Comparison of ENCODE assay signal across 8 mouse cellular contexts in genomic region chr19:26733546-26734100, GRCm38 (mm10).
DNase-seq lines count a peak whose midpoint lies in the region; ATAC-seq lines count a peak whose summit lies in the region.

No protein-coding gene starts in this region.

- H3K4me2 ChIP-seq in forebrain, embryonic 14.5 days (ENCODE audit: low read length) = no peak overlapping the region
- no peak overlapping the region for H3K4me2 ChIP-seq in forebrain, embryonic 11.5 days (ENCODE audit: low read depth, low read length, severe bottlenecking)
- no peak overlapping the region for H3K4me2 ChIP-seq in embryonic facial prominence, embryonic 13.5 days
- no peak overlapping the region for H3K4me2 ChIP-seq in limb, embryonic 12.5 days

- DNase-seq in forebrain, embryonic 14.5 days (ENCODE audit: low spot score) = peak; percentile 24
- no peak for DNase-seq in forebrain, embryonic 11.5 days (ENCODE audit: low spot score)
- peak; percentile 33 to 37 for DNase-seq in kidney, adult 8-10 months
- no peak for DNase-seq in kidney, postnatal 10 days
- DNase-seq in ovary, adult 18-20 months (ENCODE audit: low spot score) = no peak
- no peak for DNase-seq in ovary, postnatal 10 days (ENCODE audit: low spot score)

- H3K9me3 ChIP-seq in forebrain, embryonic 14.5 days (replicated peaks; ENCODE audit: control insufficient read depth, low read length) = no peaks in the 10 kb centered on the region
- no peaks in the 10 kb centered on the region for H3K9me3 ChIP-seq in forebrain, embryonic 11.5 days (ENCODE audit: control insufficient read depth, low read length)
- no peaks in the 10 kb centered on the region for H3K9me3 ChIP-seq in embryonic facial prominence, embryonic 13.5 days
- no peaks in the 10 kb centered on the region for H3K9me3 ChIP-seq in limb, embryonic 12.5 days

- no peak overlapping the region for H3K4me3 ChIP-seq in forebrain, embryonic 14.5 days (ENCODE audit: low read depth, low read length)
- no peak overlapping the region for H3K4me3 ChIP-seq in forebrain, embryonic 11.5 days (ENCODE audit: low read depth, low read length)
- H3K4me3 ChIP-seq in embryonic facial prominence, embryonic 13.5 days = no peak overlapping the region
- H3K4me3 ChIP-seq in limb, embryonic 12.5 days (replicated peaks) = no peak overlapping the region

- 48% methylated on average over 7 of the region's 7 CpGs for WGBS in forebrain, embryonic 14.5 days
- 67% methylated on average over 7 of the region's 7 CpGs for WGBS in forebrain, embryonic 11.5 days
- 33% methylated on average over 7 of the region's 7 CpGs for WGBS in embryonic facial prominence, embryonic 13.5 days
- WGBS in limb, embryonic 12.5 days = 66% methylated on average over 7 of the region's 7 CpGs

- H3K27me3 ChIP-seq in forebrain, embryonic 14.5 days (replicated peaks; ENCODE audit: control insufficient read depth, insufficient read depth, low read length) = no peaks in the 10 kb centered on the region
- no peaks in the 10 kb centered on the region for H3K27me3 ChIP-seq in forebrain, embryonic 11.5 days (ENCODE audit: control insufficient read depth, insufficient read depth, low read length)
- no peaks in the 10 kb centered on the region for H3K27me3 ChIP-seq in embryonic facial prominence, embryonic 13.5 days
- no peaks in the 10 kb centered on the region for H3K27me3 ChIP-seq in limb, embryonic 12.5 days

- no peak overlapping the region for H3K27ac ChIP-seq in forebrain, embryonic 14.5 days (ENCODE audit: low read depth, low read length)
- no peak overlapping the region for H3K27ac ChIP-seq in forebrain, embryonic 11.5 days (ENCODE audit: low read depth, low read length)
- H3K27ac ChIP-seq in embryonic facial prominence, embryonic 13.5 days = peak overlapping the region; percentile 49
- H3K27ac ChIP-seq in limb, embryonic 12.5 days = no peak overlapping the region

- no peak for ATAC-seq in forebrain, embryonic 14.5 days
- no peak for ATAC-seq in forebrain, embryonic 11.5 days (replicated peaks; ENCODE audit: low FRiP score)
- no peak for ATAC-seq in embryonic facial prominence, embryonic 13.5 days (ENCODE audit: insufficient number of reproducible peaks, insufficient read depth, low FRiP score, low TSS enrichment, low read depth)
- ATAC-seq in limb, embryonic 12.5 days (ENCODE audit: insufficient number of reproducible peaks, insufficient read depth, low FRiP score, low TSS enrichment, low read depth) = no peak

- no peaks in the 10 kb centered on the region for H3K36me3 ChIP-seq in forebrain, embryonic 14.5 days (ENCODE audit: control insufficient read depth, insufficient read depth, low read length)
- H3K36me3 ChIP-seq in forebrain, embryonic 11.5 days (ENCODE audit: control insufficient read depth, insufficient read depth, low read length) = no peaks in the 10 kb centered on the region
- peaks cover 5% of the 10 kb centered on the region; the same call in 1 of the 2 replicates for H3K36me3 ChIP-seq in embryonic facial prominence, embryonic 13.5 days
- no peaks in the 10 kb centered on the region for H3K36me3 ChIP-seq in limb, embryonic 12.5 days

- H3K4me1 ChIP-seq in forebrain, embryonic 14.5 days (ENCODE audit: control insufficient read depth, insufficient read depth, low read length) = peaks cover 14% of the 10 kb centered on the region
- 0 out of 2 replicates have a peak, but pooled peaks cover 2% of the 10 kb centered on the region for H3K4me1 ChIP-seq in forebrain, embryonic 11.5 days (replicated peaks; ENCODE audit: control insufficient read depth, insufficient read depth, low read length)
- peaks cover 41% of the 10 kb centered on the region for H3K4me1 ChIP-seq in embryonic facial prominence, embryonic 13.5 days
- H3K4me1 ChIP-seq in limb, embryonic 12.5 days (replicated peaks) = peaks cover 44% of the 10 kb centered on the region

- H3K9ac ChIP-seq in forebrain, embryonic 14.5 days (ENCODE audit: low read length) = no peak overlapping the region
- H3K9ac ChIP-seq in forebrain, embryonic 11.5 days (ENCODE audit: low read length) = no peak overlapping the region
- H3K9ac ChIP-seq in embryonic facial prominence, embryonic 13.5 days = no peak overlapping the region
- H3K9ac ChIP-seq in limb, embryonic 12.5 days (replicated peaks) = peak overlapping the region; percentile 19; the same call in 1 of the 2 replicates

Comparison
In these comparisons a context has a peak if more than half of its experiments do, and no peak if none do; other contexts are left out.
1. DNase-seq: peak in forebrain, embryonic 14.5 days (single experiment) and kidney, adult 8-10 months (2 of 2); none in forebrain, embryonic 11.5 days (single experiment), kidney, postnatal 10 days (single experiment), ovary, adult 18-20 months (single experiment) and ovary, postnatal 10 days (single experiment).